In the genomic region with DNA sequence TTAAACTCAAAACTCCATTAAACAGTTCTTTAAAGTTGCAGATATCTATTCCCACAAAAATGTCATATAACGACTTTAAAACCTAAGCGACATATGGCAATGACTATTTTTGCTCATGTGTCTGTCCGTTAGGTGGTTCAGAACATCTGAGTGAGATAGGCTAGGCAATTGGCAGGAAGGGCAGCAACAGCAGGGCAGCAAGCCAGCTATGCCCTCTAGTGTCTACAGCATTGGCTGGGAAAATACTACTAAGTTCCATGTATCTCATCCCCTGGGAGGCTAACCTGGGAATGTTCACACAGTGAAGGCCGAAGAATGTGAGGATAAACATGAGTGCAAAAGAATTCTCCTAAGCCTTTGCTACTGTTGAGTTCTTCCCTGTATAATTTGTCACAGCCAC, we compare ENCODE assay signal across 10 mouse cellular contexts.
DNase-seq lines count a peak whose midpoint lies in the region; ATAC-seq and TF ChIP-seq lines count a peak whose summit lies in the region.
"Had no signal": no experiment of that assay in that cellular context is flagged by ENCODE, and none has a peak within 500 bp of the region (broad histone marks: within the 10 kb centered on the region; RNA-seq: fewer than 3 reads in every experiment).

No protein-coding gene starts in this region.

- peak; percentile 28 for TF ChIP-seq CTCF in heart, adult 2 months (IDR thresholded peaks at IDR 0.05)
- TF ChIP-seq CTCF in stomach, postnatal 0 days (IDR thresholded peaks at IDR 0.05; ENCODE audit: low read depth) = peak; percentile 19; the same call in 1 of the 2 replicates

- TF ChIP-seq POLR2A in heart, adult 2 months (IDR thresholded peaks at IDR 0.05; ENCODE audit: insufficient read depth, low read depth, low read length) = no peak

- intact Hi-C loops in heart, adult 2 months (cut with DNase I) = no loop called here

- peak in 1 of 2 experiments; percentile 4 for DNase-seq in heart, adult 2 months
- DNase-seq in heart, adult 9 months (ENCODE audit: low spot score in 2 of 2) = no peak
- peak; percentile 12 for DNase-seq in midbrain, embryonic 11.5 days (ENCODE audit: low spot score, missing footprints)
- DNase-seq in layer of hippocampus, adult 9-11 months = peak; percentile 57
- no peak for DNase-seq in stomach, postnatal 0 days (ENCODE audit: low spot score)
- no peak for DNase-seq in urinary bladder, postnatal 14 days (ENCODE audit: low spot score)

- H3K27ac ChIP-seq in heart, adult 2 months = no peak overlapping the region
- no peak overlapping the region for H3K27ac ChIP-seq in midbrain, embryonic 11.5 days (ENCODE audit: low read depth, low read length)
- no peak overlapping the region for H3K27ac ChIP-seq in midbrain, embryonic 13.5 days
- H3K27ac ChIP-seq in stomach, postnatal 0 days (replicated peaks) = no peak overlapping the region
- H3K27ac ChIP-seq: hindbrain, embryonic 10.5 days had no signal

- H3K79me2 ChIP-seq in heart, adult 2 months (replicated peaks; ENCODE audit: control insufficient read depth, insufficient read depth, low read length) = no peaks in the 10 kb centered on the region

- ATAC-seq in midbrain, embryonic 11.5 days (ENCODE audit: low FRiP score) = no peak
- no peak for ATAC-seq in midbrain, embryonic 13.5 days
- no peak for ATAC-seq in stomach, postnatal 0 days (ENCODE audit: low FRiP score, low TSS enrichment)

- 48% methylated on average over 4 of the region's 4 CpGs for WGBS in heart, adult 2 months
- 92% methylated on average over 4 of the region's 4 CpGs for WGBS in midbrain, embryonic 11.5 days
- 87% methylated on average over 4 of the region's 4 CpGs for WGBS in midbrain, embryonic 13.5 days
- 79% methylated on average over 4 of the region's 4 CpGs for WGBS in stomach, postnatal 0 days

- TF ChIP-seq EP300 in heart, adult 2 months (IDR thresholded peaks at IDR 0.05; ENCODE audit: insufficient read depth, low read depth, low read length) = no peak
- TF ChIP-seq EP300 in stomach, postnatal 0 days (optimal IDR thresholded peaks at IDR 0.05) = no peak

- H3K27me3 ChIP-seq in heart, adult 2 months (ENCODE audit: control insufficient read depth, insufficient read depth, low read length) = no peaks in the 10 kb centered on the region
- no peaks in the 10 kb centered on the region for H3K27me3 ChIP-seq in midbrain, embryonic 11.5 days (ENCODE audit: control insufficient read depth, insufficient read depth, low read length)
- H3K27me3 ChIP-seq in midbrain, embryonic 13.5 days = no peaks in the 10 kb centered on the region
- H3K27me3 ChIP-seq in stomach, postnatal 0 days (ENCODE audit: control insufficient read depth, insufficient read depth, low read length) = no peaks in the 10 kb centered on the region
- H3K27me3 ChIP-seq: megakaryocyte, embryonic 14.5 days had no signal

- H3K9me3 ChIP-seq in midbrain, embryonic 11.5 days (ENCODE audit: control insufficient read depth, low read length) = no peaks in the 10 kb centered on the region
- H3K9me3 ChIP-seq in midbrain, embryonic 13.5 days = no peaks in the 10 kb centered on the region
- no peaks in the 10 kb centered on the region for H3K9me3 ChIP-seq in stomach, postnatal 0 days (ENCODE audit: control insufficient read depth, low read length)
- H3K9me3 ChIP-seq: hindbrain, embryonic 10.5 days; megakaryocyte, embryonic 14.5 days had no signal

- no peaks in the 10 kb centered on the region for H3K4me1 ChIP-seq in heart, adult 2 months (ENCODE audit: control insufficient read depth, insufficient read depth, low read length)
- H3K4me1 ChIP-seq in midbrain, embryonic 11.5 days (ENCODE audit: control insufficient read depth, insufficient read depth, low read length) = no peaks in the 10 kb centered on the region
- H3K4me1 ChIP-seq in midbrain, embryonic 13.5 days (replicated peaks) = no peaks in the 10 kb centered on the region
- H3K4me1 ChIP-seq in stomach, postnatal 0 days (replicated peaks; ENCODE audit: control insufficient read depth, insufficient read depth) = no peaks in the 10 kb centered on the region
- H3K4me1 ChIP-seq: hindbrain, embryonic 10.5 days; megakaryocyte, embryonic 14.5 days had no signal

- H3K4me2 ChIP-seq in midbrain, embryonic 11.5 days = no peak overlapping the region
- no peak overlapping the region for H3K4me2 ChIP-seq in midbrain, embryonic 13.5 days (replicated peaks)
- no peak overlapping the region for H3K4me2 ChIP-seq in stomach, postnatal 0 days (replicated peaks; ENCODE audit: low read depth)
- H3K4me2 ChIP-seq: liver, embryonic 11.5 days had no signal

- no peaks in the 10 kb centered on the region for H3K36me3 ChIP-seq in heart, adult 2 months (ENCODE audit: control insufficient read depth, insufficient read depth, low read length)
- no peaks in the 10 kb centered on the region for H3K36me3 ChIP-seq in midbrain, embryonic 11.5 days (ENCODE audit: control insufficient read depth, insufficient read depth, low read length)
- H3K36me3 ChIP-seq in midbrain, embryonic 13.5 days = no peaks in the 10 kb centered on the region
- H3K36me3 ChIP-seq in stomach, postnatal 0 days (ENCODE audit: control insufficient read depth, insufficient read depth, low read length) = no peaks in the 10 kb centered on the region
- H3K36me3 ChIP-seq: hindbrain, embryonic 10.5 days had no signal

- no peak overlapping the region for H3K4me3 ChIP-seq in heart, adult 2 months
- H3K4me3 ChIP-seq in midbrain, embryonic 11.5 days (ENCODE audit: low read depth, low read length) = no peak overlapping the region
- no peak overlapping the region for H3K4me3 ChIP-seq in midbrain, embryonic 13.5 days (replicated peaks)
- H3K4me3 ChIP-seq in stomach, postnatal 0 days (ENCODE audit: low read depth, low read length) = no peak overlapping the region
- H3K4me3 ChIP-seq: hindbrain, embryonic 10.5 days; megakaryocyte, embryonic 14.5 days had no signal

- H3K9ac ChIP-seq in heart, adult 2 months (ENCODE audit: low read depth, low read length) = no peak overlapping the region
- no peak overlapping the region for H3K9ac ChIP-seq in midbrain, embryonic 11.5 days (ENCODE audit: low read length)
- no peak overlapping the region for H3K9ac ChIP-seq in midbrain, embryonic 13.5 days (replicated peaks)
- H3K9ac ChIP-seq in stomach, postnatal 0 days (ENCODE audit: low read length) = no peak overlapping the region

Comparison
In these comparisons a context has a peak if more than half of its experiments do, and no peak if none do; other contexts are left out.
1. DNase-seq: peak in midbrain, embryonic 11.5 days (single experiment) and layer of hippocampus, adult 9-11 months (single experiment); none in heart, adult 9 months (0 of 2), stomach, postnatal 0 days (single experiment) and urinary bladder, postnatal 14 days (single experiment).